Mouse (Mus musculus) testis, adult 2 months (tissue): ENCODE measurements around the gene Ank3.

Experiments
- CTCF ChIP-seq: fragments of 200-500 bp; IDR thresholded peaks from 2 replicates; pipeline ENCODE4 v1.5.1; 2012; ENCODE audit warnings: low read depth, mild to moderate bottlenecking, inconsistent platforms, low read length, moderate library complexity; ENCODE audit not compliant: control insufficient read depth, insufficient read depth, insufficient replicate concordance
- POLR2A ChIP-seq: fragments of 200-500 bp; IDR thresholded peaks from 2 replicates; pipeline ENCODE4 v1.6.1; 2012; ENCODE audit warnings: low read depth, mild to moderate bottlenecking, inconsistent platforms, low read length, moderate library complexity; ENCODE audit not compliant: control insufficient read depth

DNA sequence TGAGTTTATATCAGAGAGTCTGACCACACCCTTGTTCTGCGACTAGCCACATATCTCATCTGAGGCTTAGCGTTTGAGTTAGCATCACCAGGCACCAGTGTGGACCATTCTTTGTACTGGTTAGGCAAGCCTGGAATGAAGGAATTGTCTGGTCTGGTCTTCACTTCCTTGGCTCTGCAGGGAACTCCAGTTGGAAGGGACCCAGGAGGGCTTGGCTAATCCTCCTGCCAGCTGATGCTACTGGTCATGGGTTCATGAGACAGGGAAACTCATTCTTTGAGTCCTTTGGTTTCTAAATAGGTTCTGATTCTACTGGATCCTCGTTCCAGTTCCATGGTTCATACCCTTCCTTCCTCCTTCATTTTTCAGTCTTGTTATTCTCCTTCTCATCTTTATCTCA, 218.4 kb downstream of the Ank3 start:
- TF ChIP-seq CTCF (no peak), POLR2A (no peak)
